Mouse (Mus musculus): ENCODE data around the gene Cdca7l. TPM values are rescaled to one million over a fixed set of nuclear protein-coding genes. Genes with fewer than 3 reads are reported as not detected.
"Not testable (repeated sequence)": the region's sequence is repeated elsewhere in the genome, so short reads cannot be mapped to it uniquely, and the experiment has no call there.

Gene Cdca7l
- polyA plus RNA-seq (2014; fragmentation: Nextera tagmentation; extraction: Ambion mirVana) = 9.7 and 10.1 TPM in 2 replicates

DNA sequence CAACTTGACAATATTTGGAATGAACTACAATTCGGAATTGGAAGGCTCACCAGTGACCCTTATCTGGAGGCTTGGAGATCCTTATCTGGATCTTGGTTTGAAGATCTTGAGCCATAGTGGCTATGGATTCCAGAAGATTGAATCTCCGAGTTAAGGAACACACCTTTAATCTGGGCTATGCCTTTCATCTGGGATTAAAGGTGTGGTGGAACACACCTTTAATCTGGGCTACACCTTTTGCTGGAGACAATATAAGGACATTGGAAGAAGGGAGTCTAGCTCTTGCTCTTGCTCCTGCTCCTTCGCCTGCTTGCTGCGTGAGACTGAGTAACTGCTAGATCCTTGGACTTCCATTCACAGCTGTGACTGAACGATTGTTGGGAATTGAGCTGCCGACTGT, at the start of gene Cdca7l:
Gene Cdca7l (plus strand): TSS at position 301 of the 400 bp plus-strand sequence.
- ATAC-seq (ENCODE audit: insufficient number of reproducible peaks, insufficient read depth, low FRiP score, low read depth); H3K9ac ChIP-seq (ENCODE audit: low read length); H3K9me3 ChIP-seq (ENCODE audit: control insufficient read depth, low read length); H3K27ac ChIP-seq (replicated peaks in 1 of 2; ENCODE audit: control insufficient read depth in 1 of 2, insufficient read depth in 1 of 2, low read depth in 2 of 2, low read length in 2 of 2); H3K4me3 ChIP-seq (ENCODE audit: control insufficient read depth in 1 of 2, insufficient read depth in 1 of 2, low read depth in 1 of 2, low read length in 2 of 2); H3K36me3 ChIP-seq (ENCODE audit: control insufficient read depth, insufficient read depth, low read length); H3K4me1 ChIP-seq (ENCODE audit: control insufficient read depth in 2 of 2, insufficient read depth in 2 of 2, low read length in 2 of 2); H3K4me2 ChIP-seq (ENCODE audit: low read length): not testable (repeated sequence)
- H3K27me3 ChIP-seq (ENCODE audit: control insufficient read depth, insufficient read depth, low read length) = peaks cover 11% of the 10 kb centered on the region; the same call in 1 of the 2 replicates
- WGBS = no CpG with 5 or more reads among the region's 6 CpGs

DNA sequence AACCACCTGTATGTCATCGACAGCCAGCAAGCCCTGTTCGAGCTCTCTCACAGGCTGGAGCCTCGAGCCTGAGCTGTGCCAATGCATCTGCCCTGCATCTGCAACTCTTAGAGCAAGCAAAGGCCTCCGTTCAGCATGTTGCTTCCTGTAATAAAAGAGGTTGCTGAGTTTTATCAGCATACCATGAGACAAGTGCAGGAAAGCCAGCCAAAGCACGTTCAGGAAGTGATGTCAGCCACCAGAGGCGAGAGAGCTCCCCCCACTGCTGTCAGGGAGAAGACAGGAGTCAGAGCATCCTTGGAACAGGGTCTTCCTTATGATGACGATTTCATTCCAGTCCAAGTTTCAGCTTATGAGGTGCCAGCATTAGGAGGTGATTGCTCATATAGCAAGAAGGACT, 48.1 kb upstream of the Cdca7l start:
- no peaks in the 10 kb centered on the region for H3K27me3 ChIP-seq (ENCODE audit: control insufficient read depth, insufficient read depth, low read length)
- WGBS = 16% methylated on average over 7 of the region's 7 CpGs
- peaks cover 24% of the 10 kb centered on the region for H3K36me3 ChIP-seq (ENCODE audit: control insufficient read depth, insufficient read depth, low read length)
- H3K4me1 ChIP-seq (ENCODE audit: control insufficient read depth in 2 of 2, insufficient read depth in 2 of 2, low read length in 2 of 2) = peaks cover 13 to 28% of the 10 kb centered on the region in 2 experiments
- H3K4me3 ChIP-seq (ENCODE audit: control insufficient read depth in 1 of 2, insufficient read depth in 1 of 2, low read depth in 1 of 2, low read length in 2 of 2) = no peak overlapping the region
- H3K9ac ChIP-seq (ENCODE audit: low read length) = no peak overlapping the region
- peak; percentile 55 for ATAC-seq (ENCODE audit: insufficient number of reproducible peaks, insufficient read depth, low FRiP score, low read depth)
- no peaks in the 10 kb centered on the region for H3K9me3 ChIP-seq (ENCODE audit: control insufficient read depth, low read length)
- H3K4me2 ChIP-seq (ENCODE audit: low read length) = no peak overlapping the region
- H3K27ac ChIP-seq (replicated peaks in 1 of 2; ENCODE audit: control insufficient read depth in 1 of 2, insufficient read depth in 1 of 2, low read depth in 2 of 2, low read length in 2 of 2) = peak overlapping the region; percentile 9 to 74; a peak in 3 of 4 replicates

DNA sequence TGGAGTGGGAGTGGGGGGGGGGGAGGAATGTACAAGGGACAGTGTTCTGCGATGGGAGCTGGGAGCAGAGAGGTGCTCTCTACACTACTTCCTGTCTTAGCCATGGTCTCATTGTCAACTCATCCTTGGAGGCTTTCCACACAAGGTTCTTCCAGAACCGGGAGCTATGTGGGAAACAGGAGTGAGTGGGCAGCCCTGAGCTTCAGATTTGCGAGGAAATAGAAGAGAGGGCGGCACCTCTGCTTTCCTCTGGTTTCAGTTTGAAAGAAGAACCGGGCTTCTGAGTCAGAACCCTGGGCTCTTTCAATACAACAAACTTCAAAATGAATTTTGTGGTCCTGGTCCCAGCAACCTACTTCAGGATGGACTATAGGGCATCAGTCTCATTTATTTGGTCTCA, 43.7 kb upstream of the Cdca7l start:
- no peak overlapping the region for H3K4me3 ChIP-seq (ENCODE audit: control insufficient read depth in 1 of 2, insufficient read depth in 1 of 2, low read depth in 1 of 2, low read length in 2 of 2)
- 81% methylated on average over 5 of the region's 5 CpGs for WGBS
- no peaks in the 10 kb centered on the region for H3K27me3 ChIP-seq (ENCODE audit: control insufficient read depth, insufficient read depth, low read length)
- H3K36me3 ChIP-seq (ENCODE audit: control insufficient read depth, insufficient read depth, low read length) = peaks cover 19% of the 10 kb centered on the region
- no peak overlapping the region for H3K9ac ChIP-seq (ENCODE audit: low read length)
- H3K9me3 ChIP-seq (ENCODE audit: control insufficient read depth, low read length) = no peaks in the 10 kb centered on the region
- no peak overlapping the region for H3K27ac ChIP-seq (replicated peaks in 1 of 2; ENCODE audit: control insufficient read depth in 1 of 2, insufficient read depth in 1 of 2, low read depth in 2 of 2, low read length in 2 of 2)
- no peak for ATAC-seq (ENCODE audit: insufficient number of reproducible peaks, insufficient read depth, low FRiP score, low read depth)
- peaks cover 4 to 7% of the 10 kb centered on the region in 2 experiments; a peak in 2 of 4 replicates for H3K4me1 ChIP-seq (ENCODE audit: control insufficient read depth in 2 of 2, insufficient read depth in 2 of 2, low read length in 2 of 2)
- H3K4me2 ChIP-seq (ENCODE audit: low read length) = no peak overlapping the region

DNA sequence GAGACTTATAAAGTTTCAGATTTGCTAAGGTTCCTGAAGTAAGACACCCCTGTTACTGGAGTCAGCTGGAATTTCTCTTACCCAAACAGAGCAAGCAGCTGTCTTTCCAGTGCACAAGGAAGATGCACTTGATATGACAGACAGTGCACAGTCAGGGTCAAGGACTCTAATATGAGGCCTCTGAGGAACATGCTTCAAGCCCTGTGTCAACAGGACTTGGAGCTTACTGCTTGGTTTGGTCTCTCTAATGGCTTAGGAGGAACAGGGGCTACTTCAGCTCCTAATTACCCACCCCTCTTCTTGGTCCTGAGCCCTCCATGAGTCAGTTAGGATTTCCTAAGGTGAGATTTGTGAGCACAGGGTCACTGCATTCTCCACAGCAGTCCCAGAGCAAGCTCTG, 43.2 kb upstream of the Cdca7l start:
- Histone ChIP-seq H3K4me2 (ENCODE audit: low read length) (no peak overlapping the region), H3K9ac (ENCODE audit: low read length) (no peak overlapping the region), H3K27ac (replicated peaks in 1 of 2; ENCODE audit: control insufficient read depth in 1 of 2, insufficient read depth in 1 of 2, low read depth in 2 of 2, low read length in 2 of 2) (no peak overlapping the region; a peak in 1 of 4 replicates), H3K27me3 (ENCODE audit: control insufficient read depth, insufficient read depth, low read length) (no peaks in the 10 kb centered on the region), H3K36me3 (ENCODE audit: control insufficient read depth, insufficient read depth, low read length) (peaks cover 19% of the 10 kb centered on the region), H3K4me1 (ENCODE audit: control insufficient read depth in 2 of 2, insufficient read depth in 2 of 2, low read length in 2 of 2) (peaks cover 3 to 4% of the 10 kb centered on the region in 2 experiments; a peak in 2 of 4 replicates), H3K9me3 (ENCODE audit: control insufficient read depth, low read length) (no peaks in the 10 kb centered on the region), H3K4me3 (ENCODE audit: control insufficient read depth in 1 of 2, insufficient read depth in 1 of 2, low read depth in 1 of 2, low read length in 2 of 2) (no peak overlapping the region)
- ATAC-seq (ENCODE audit: insufficient number of reproducible peaks, insufficient read depth, low FRiP score, low read depth) = no peak

DNA sequence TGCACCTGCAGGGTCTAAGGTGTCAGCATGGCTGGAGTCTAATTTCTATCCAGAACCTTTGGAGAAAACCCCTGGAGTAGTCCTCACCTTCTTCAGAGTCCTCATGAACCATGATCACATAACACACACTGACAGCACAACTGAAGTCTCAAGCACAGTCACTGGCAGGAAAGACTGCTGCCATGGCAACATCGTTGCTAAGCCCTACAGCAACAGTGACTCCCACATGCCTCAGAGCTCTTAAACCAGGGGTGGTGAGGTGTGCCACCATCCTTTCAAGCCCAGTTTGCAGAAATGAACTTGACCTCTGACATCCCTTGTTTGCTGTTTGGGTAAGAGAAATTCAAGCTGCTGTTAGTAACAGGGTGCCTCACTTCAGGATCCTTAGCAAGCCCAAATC, 42.4 kb upstream of the Cdca7l start:
- Histone ChIP-seq H3K9ac (ENCODE audit: low read length) (no peak overlapping the region), H3K27ac (replicated peaks in 1 of 2; ENCODE audit: control insufficient read depth in 1 of 2, insufficient read depth in 1 of 2, low read depth in 2 of 2, low read length in 2 of 2) (no peak overlapping the region), H3K4me1 (ENCODE audit: control insufficient read depth in 2 of 2, insufficient read depth in 2 of 2, low read length in 2 of 2) (0 out of 4 replicates have a peak, but pooled peaks cover 0 to 4% of the 10 kb centered on the region in 2 experiments), H3K4me2 (ENCODE audit: low read length) (no peak overlapping the region), H3K27me3 (ENCODE audit: control insufficient read depth, insufficient read depth, low read length) (no peaks in the 10 kb centered on the region), H3K9me3 (ENCODE audit: control insufficient read depth, low read length) (0 out of 2 replicates have a peak, but pooled peaks cover 3% of the 10 kb centered on the region), H3K36me3 (ENCODE audit: control insufficient read depth, insufficient read depth, low read length) (peaks cover 12% of the 10 kb centered on the region), H3K4me3 (ENCODE audit: control insufficient read depth in 1 of 2, insufficient read depth in 1 of 2, low read depth in 1 of 2, low read length in 2 of 2) (no peak overlapping the region)
- WGBS = 33% methylated on average over 1 of the region's 1 CpGs
- ATAC-seq (ENCODE audit: insufficient number of reproducible peaks, insufficient read depth, low FRiP score, low read depth) = no peak

DNA sequence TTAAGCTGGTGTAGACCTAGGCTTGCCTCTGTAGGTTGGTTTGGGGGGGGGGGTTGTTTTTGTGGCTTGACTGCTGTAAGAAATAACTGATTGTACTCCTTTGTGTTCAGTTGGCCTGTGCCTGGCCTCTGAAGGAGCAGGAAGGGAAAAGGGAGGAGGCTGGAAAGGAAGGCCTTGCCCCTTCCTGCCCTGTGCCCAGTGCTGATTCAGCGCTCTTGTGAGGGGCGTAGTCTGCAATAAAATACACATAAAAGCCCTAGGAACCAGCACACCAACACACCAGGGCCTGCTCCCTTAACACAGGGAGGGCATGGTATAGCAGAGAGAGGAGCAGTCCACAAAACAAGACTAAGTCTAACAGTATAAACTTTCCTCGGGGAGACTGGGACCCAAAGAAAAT, 40.8 kb upstream of the Cdca7l start:
- peak overlapping the region; percentile 32 to 59 for H3K27ac ChIP-seq (replicated peaks in 1 of 2; ENCODE audit: control insufficient read depth in 1 of 2, insufficient read depth in 1 of 2, low read depth in 2 of 2, low read length in 2 of 2)
- H3K9me3 ChIP-seq (ENCODE audit: control insufficient read depth, low read length) = 0 out of 2 replicates have a peak, but pooled peaks cover 3% of the 10 kb centered on the region
- peak; percentile 63 for ATAC-seq (ENCODE audit: insufficient number of reproducible peaks, insufficient read depth, low FRiP score, low read depth)
- no peak overlapping the region for H3K4me3 ChIP-seq (ENCODE audit: control insufficient read depth in 1 of 2, insufficient read depth in 1 of 2, low read depth in 1 of 2, low read length in 2 of 2)
- no peaks in the 10 kb centered on the region for H3K36me3 ChIP-seq (ENCODE audit: control insufficient read depth, insufficient read depth, low read length)
- H3K27me3 ChIP-seq (ENCODE audit: control insufficient read depth, insufficient read depth, low read length) = no peaks in the 10 kb centered on the region
- H3K4me1 ChIP-seq (ENCODE audit: control insufficient read depth in 2 of 2, insufficient read depth in 2 of 2, low read length in 2 of 2) = 0 out of 4 replicates have a peak, but pooled peaks cover 0 to 4% of the 10 kb centered on the region in 2 experiments
- WGBS = 74% methylated on average over 3 of the region's 3 CpGs
- no peak overlapping the region for H3K9ac ChIP-seq (ENCODE audit: low read length)
- no peak overlapping the region for H3K4me2 ChIP-seq (ENCODE audit: low read length)

DNA sequence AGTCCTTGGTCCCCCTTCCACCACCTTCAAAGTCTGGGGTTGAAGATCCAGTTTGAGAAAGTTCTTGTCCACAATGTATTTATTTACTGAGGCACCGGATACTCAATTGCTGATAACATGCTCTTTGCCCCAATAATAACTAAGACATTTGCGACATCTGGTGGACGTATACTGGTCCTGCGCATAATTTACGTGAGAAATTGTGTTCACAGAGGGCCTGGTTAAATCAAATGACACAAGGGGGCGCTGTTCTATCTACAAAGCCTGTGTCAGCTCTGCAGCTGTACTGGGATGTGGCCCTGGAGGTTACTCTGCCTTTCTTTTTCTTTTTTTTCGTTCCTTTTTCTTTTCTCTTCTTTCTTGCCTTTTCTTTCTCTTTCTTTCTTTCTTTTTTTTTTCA, 39.2 kb upstream of the Cdca7l start:
- no peak overlapping the region for H3K4me3 ChIP-seq (ENCODE audit: control insufficient read depth in 1 of 2, insufficient read depth in 1 of 2, low read depth in 1 of 2, low read length in 2 of 2)
- no peak overlapping the region for H3K27ac ChIP-seq (replicated peaks in 1 of 2; ENCODE audit: control insufficient read depth in 1 of 2, insufficient read depth in 1 of 2, low read depth in 2 of 2, low read length in 2 of 2)
- no peak for ATAC-seq (ENCODE audit: insufficient number of reproducible peaks, insufficient read depth, low FRiP score, low read depth)
- H3K36me3 ChIP-seq (ENCODE audit: control insufficient read depth, insufficient read depth, low read length) = no peaks in the 10 kb centered on the region
- H3K27me3 ChIP-seq (ENCODE audit: control insufficient read depth, insufficient read depth, low read length) = no peaks in the 10 kb centered on the region
- H3K9ac ChIP-seq (ENCODE audit: low read length) = no peak overlapping the region
- 5% methylated on average over 7 of the region's 7 CpGs for WGBS
- 0 out of 2 replicates have a peak, but pooled peaks cover 3% of the 10 kb centered on the region for H3K9me3 ChIP-seq (ENCODE audit: control insufficient read depth, low read length)
- no peak overlapping the region for H3K4me2 ChIP-seq (ENCODE audit: low read length)
- 0 out of 4 replicates have a peak, but pooled peaks cover 0 to 4% of the 10 kb centered on the region in 2 experiments for H3K4me1 ChIP-seq (ENCODE audit: control insufficient read depth in 2 of 2, insufficient read depth in 2 of 2, low read length in 2 of 2)

DNA sequence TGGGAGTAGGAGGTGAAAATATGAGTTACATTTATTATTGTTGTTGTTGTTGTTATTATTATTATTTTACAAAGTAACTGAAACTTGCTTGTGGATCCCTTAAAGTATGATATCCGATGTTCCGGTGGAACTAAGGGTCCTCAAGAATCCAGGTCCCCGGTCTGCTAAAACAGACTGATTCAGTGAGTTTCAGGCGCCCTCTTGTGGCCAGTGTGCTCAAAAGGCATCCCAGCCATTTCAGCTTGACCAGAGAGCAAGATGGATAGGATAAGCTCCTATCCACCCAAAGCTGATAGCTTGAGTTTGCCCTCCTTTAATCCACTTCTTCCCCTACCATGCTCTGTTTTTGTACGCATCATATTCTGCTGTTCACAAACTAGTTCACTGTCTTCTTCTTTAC, 35.0 kb upstream of the Cdca7l start:
- Histone ChIP-seq H3K27ac (replicated peaks in 1 of 2; ENCODE audit: control insufficient read depth in 1 of 2, insufficient read depth in 1 of 2, low read depth in 2 of 2, low read length in 2 of 2) (no peak overlapping the region), H3K9ac (ENCODE audit: low read length) (no peak overlapping the region), H3K36me3 (ENCODE audit: control insufficient read depth, insufficient read depth, low read length) (no peaks in the 10 kb centered on the region), H3K4me3 (ENCODE audit: control insufficient read depth in 1 of 2, insufficient read depth in 1 of 2, low read depth in 1 of 2, low read length in 2 of 2) (no peak overlapping the region), H3K9me3 (ENCODE audit: control insufficient read depth, low read length) (0 out of 2 replicates have a peak, but pooled peaks cover 3% of the 10 kb centered on the region), H3K27me3 (ENCODE audit: control insufficient read depth, insufficient read depth, low read length) (no peaks in the 10 kb centered on the region), H3K4me1 (ENCODE audit: control insufficient read depth in 2 of 2, insufficient read depth in 2 of 2, low read length in 2 of 2) (no peaks in the 10 kb centered on the region), H3K4me2 (ENCODE audit: low read length) (no peak overlapping the region)
- WGBS = 3% methylated on average over 5 of the region's 5 CpGs
- no peak for ATAC-seq (ENCODE audit: insufficient number of reproducible peaks, insufficient read depth, low FRiP score, low read depth)

Measured in heart, embryonic 14.5 days (tissue).